Mouse (Mus musculus): ENCODE measurements around the gene Ntm. TPM values are rescaled to one million over a fixed set of nuclear protein-coding genes. Genes with fewer than 3 reads are reported as not detected.

Gene Ntm
- polyA plus RNA-seq, 1 experiment = not detected

DNA sequence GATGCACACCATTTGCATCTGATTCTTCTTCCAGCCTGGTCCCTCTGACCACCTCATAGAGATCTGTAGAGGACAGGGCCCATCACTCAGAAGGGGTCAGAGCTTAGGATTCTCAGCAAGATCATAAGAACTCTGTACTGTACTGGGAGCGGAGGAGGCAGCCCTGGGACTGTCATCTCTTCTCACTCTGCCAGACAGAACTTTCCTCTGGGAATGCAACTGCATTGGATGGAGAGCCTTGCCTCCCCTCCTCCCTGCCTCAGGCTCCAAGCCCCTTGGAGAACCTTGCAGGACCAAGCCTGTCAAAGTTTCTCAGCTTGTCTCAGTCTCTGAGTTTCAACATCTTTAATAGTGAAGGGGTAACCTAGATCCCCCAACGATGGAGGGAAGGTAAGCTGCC is 1.4 kb downstream of the Ntm start:
- H3K27me3 ChIP-seq (ENCODE audit: control insufficient read depth, insufficient read depth, insufficient read length) = no peaks in the 10 kb centered on the region
- no peak overlapping the region for H3ac ChIP-seq (ENCODE audit: control insufficient read depth, insufficient read length, low read depth)
- no peak for TF ChIP-seq CEBPB (IDR thresholded peaks at IDR 0.05; ENCODE audit: low read depth)
- TF ChIP-seq MAX (IDR thresholded peaks at IDR 0.05) = no peak
- no peak for TF ChIP-seq MYOD1 (IDR thresholded peaks at IDR 0.05; ENCODE audit: control insufficient read depth, insufficient read length, low read depth)
- no peak for TF ChIP-seq FOSL1 (IDR thresholded peaks at IDR 0.05; ENCODE audit: insufficient read depth, low read length, poor library complexity, severe bottlenecking)
- TF ChIP-seq MYOG (IDR thresholded peaks at IDR 0.05; ENCODE audit: control insufficient read depth, extremely low read depth, insufficient read length) = no peak
- TF ChIP-seq CTCF (IDR thresholded peaks at IDR 0.05; ENCODE audit: control insufficient read depth, insufficient read depth, insufficient read length) = no peak
- H3K4me3 ChIP-seq (ENCODE audit: insufficient read depth, poor library complexity, severe bottlenecking) = no peak overlapping the region
- no peaks in the 10 kb centered on the region for H3K79me3 ChIP-seq (ENCODE audit: low read depth)
- no peaks in the 10 kb centered on the region for H3K36me3 ChIP-seq (ENCODE audit: control insufficient read depth, insufficient read depth)
- H3K79me2 ChIP-seq (ENCODE audit: control insufficient read depth, insufficient read depth) = no peaks in the 10 kb centered on the region

DNA sequence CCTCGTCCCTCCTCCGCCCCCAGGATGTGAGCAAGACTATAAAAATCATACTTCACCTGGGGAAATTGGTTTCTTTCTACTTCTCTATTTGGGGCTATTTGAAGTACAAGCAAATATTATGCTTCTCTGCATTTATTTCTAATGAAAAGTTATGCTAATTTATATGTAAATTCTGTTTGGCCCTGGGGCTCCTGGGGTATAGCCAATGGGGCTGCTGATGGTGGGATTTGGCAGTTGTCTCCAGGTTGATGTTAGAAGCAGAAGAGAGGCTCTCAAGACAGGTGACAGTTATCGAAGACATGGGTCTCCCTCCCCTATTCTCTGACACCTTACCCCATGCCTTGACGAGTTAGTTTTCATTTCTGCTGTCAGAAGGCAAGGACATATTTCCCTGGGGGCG is 2.2 kb downstream of the Ntm start:
- Histone ChIP-seq H3K4me3 (ENCODE audit: insufficient read depth, poor library complexity, severe bottlenecking) (no peak overlapping the region), H3ac (ENCODE audit: control insufficient read depth, insufficient read length, low read depth) (no peak overlapping the region), H3K79me2 (ENCODE audit: control insufficient read depth, insufficient read depth) (no peaks in the 10 kb centered on the region), H3K27me3 (ENCODE audit: control insufficient read depth, insufficient read depth, insufficient read length) (no peaks in the 10 kb centered on the region), H3K36me3 (ENCODE audit: control insufficient read depth, insufficient read depth) (no peaks in the 10 kb centered on the region), H3K79me3 (ENCODE audit: low read depth) (no peaks in the 10 kb centered on the region)
- no peak for TF ChIP-seq CTCF (IDR thresholded peaks at IDR 0.05; ENCODE audit: control insufficient read depth, insufficient read depth, insufficient read length)
- TF ChIP-seq FOSL1 (IDR thresholded peaks at IDR 0.05; ENCODE audit: insufficient read depth, low read length, poor library complexity, severe bottlenecking) = no peak
- no peak for TF ChIP-seq MAX (IDR thresholded peaks at IDR 0.05)
- no peak for TF ChIP-seq CEBPB (IDR thresholded peaks at IDR 0.05; ENCODE audit: low read depth)
- no peak for TF ChIP-seq USF1 (IDR thresholded peaks at IDR 0.05; ENCODE audit: low read depth)
- TF ChIP-seq MYOD1 (IDR thresholded peaks at IDR 0.05; ENCODE audit: control insufficient read depth, insufficient read length, low read depth) = no peak
- TF ChIP-seq MYOG (IDR thresholded peaks at IDR 0.05; ENCODE audit: control insufficient read depth, extremely low read depth, insufficient read length) = no peak

DNA sequence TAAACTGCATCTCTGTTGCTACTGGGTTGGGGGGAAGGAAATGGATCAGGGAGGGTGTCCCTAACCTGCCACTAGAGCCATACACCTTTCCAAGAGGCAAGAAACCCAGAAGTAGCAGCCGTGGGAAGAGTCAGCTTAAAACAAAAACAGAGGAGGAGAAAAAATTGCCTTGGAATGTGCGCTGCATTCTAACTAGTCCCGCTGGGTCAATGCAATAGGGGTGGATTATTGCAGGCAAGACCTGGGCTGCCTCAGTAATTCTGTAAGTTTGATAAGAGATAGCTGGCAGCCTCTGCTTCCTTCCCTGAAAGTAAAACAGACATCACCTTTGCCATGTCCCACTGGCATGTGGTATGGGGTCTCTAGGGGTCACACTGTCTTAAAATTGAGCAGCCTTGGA is 2.7 kb downstream of the Ntm start:
- Histone ChIP-seq H3ac (ENCODE audit: control insufficient read depth, insufficient read length, low read depth) (no peak overlapping the region), H3K36me3 (ENCODE audit: control insufficient read depth, insufficient read depth) (no peaks in the 10 kb centered on the region), H3K79me2 (ENCODE audit: control insufficient read depth, insufficient read depth) (no peaks in the 10 kb centered on the region), H3K79me3 (ENCODE audit: low read depth) (no peaks in the 10 kb centered on the region), H3K27me3 (ENCODE audit: control insufficient read depth, insufficient read depth, insufficient read length) (no peaks in the 10 kb centered on the region), H3K4me3 (ENCODE audit: insufficient read depth, poor library complexity, severe bottlenecking) (no peak overlapping the region)
- no peak for TF ChIP-seq MAX (IDR thresholded peaks at IDR 0.05)
- no peak for TF ChIP-seq MYOG (IDR thresholded peaks at IDR 0.05; ENCODE audit: control insufficient read depth, extremely low read depth, insufficient read length)
- TF ChIP-seq USF1 (IDR thresholded peaks at IDR 0.05; ENCODE audit: low read depth) = no peak
- no peak for TF ChIP-seq MYOD1 (IDR thresholded peaks at IDR 0.05; ENCODE audit: control insufficient read depth, insufficient read length, low read depth)
- TF ChIP-seq FOSL1 (IDR thresholded peaks at IDR 0.05; ENCODE audit: insufficient read depth, low read length, poor library complexity, severe bottlenecking) = no peak
- TF ChIP-seq CTCF (IDR thresholded peaks at IDR 0.05; ENCODE audit: control insufficient read depth, insufficient read depth, insufficient read length) = no peak
- TF ChIP-seq CEBPB (IDR thresholded peaks at IDR 0.05; ENCODE audit: low read depth) = no peak

- Histone ChIP-seq H3ac (ENCODE audit: control insufficient read depth, insufficient read length, low read depth) (no peak overlapping the region), H3K79me3 (ENCODE audit: low read depth) (no peaks in the 10 kb centered on the region), H3K79me2 (ENCODE audit: control insufficient read depth, insufficient read depth) (no peaks in the 10 kb centered on the region), H3K4me3 (ENCODE audit: insufficient read depth, poor library complexity, severe bottlenecking) (no peak overlapping the region), H3K27me3 (ENCODE audit: control insufficient read depth, insufficient read depth, insufficient read length) (no peaks in the 10 kb centered on the region), H3K36me3 (ENCODE audit: control insufficient read depth, insufficient read depth) (no peaks in the 10 kb centered on the region)
- TF ChIP-seq USF1 (IDR thresholded peaks at IDR 0.05; ENCODE audit: low read depth) = no peak
- no peak for TF ChIP-seq CTCF (IDR thresholded peaks at IDR 0.05; ENCODE audit: control insufficient read depth, insufficient read depth, insufficient read length)
- TF ChIP-seq MYOD1 (IDR thresholded peaks at IDR 0.05; ENCODE audit: control insufficient read depth, insufficient read length, low read depth) = no peak
- no peak for TF ChIP-seq FOSL1 (IDR thresholded peaks at IDR 0.05; ENCODE audit: insufficient read depth, low read length, poor library complexity, severe bottlenecking)
- no peak for TF ChIP-seq MAX (IDR thresholded peaks at IDR 0.05)
- no peak for TF ChIP-seq CEBPB (IDR thresholded peaks at IDR 0.05; ENCODE audit: low read depth)
- TF ChIP-seq MYOG (IDR thresholded peaks at IDR 0.05; ENCODE audit: control insufficient read depth, extremely low read depth, insufficient read length) = no peak
Observed at GRCm38 (mm10) chr9:29956936-29957335, 6.0 kb downstream of the Ntm start.

- no peaks in the 10 kb centered on the region for H3K27me3 ChIP-seq (ENCODE audit: control insufficient read depth, insufficient read depth, insufficient read length)
- no peak for TF ChIP-seq CTCF (IDR thresholded peaks at IDR 0.05; ENCODE audit: control insufficient read depth, insufficient read depth, insufficient read length)
- no peak for TF ChIP-seq MYOD1 (IDR thresholded peaks at IDR 0.05; ENCODE audit: control insufficient read depth, insufficient read length, low read depth)
- TF ChIP-seq USF1 (IDR thresholded peaks at IDR 0.05; ENCODE audit: low read depth) = no peak
- no peak for TF ChIP-seq MYOG (IDR thresholded peaks at IDR 0.05; ENCODE audit: control insufficient read depth, extremely low read depth, insufficient read length)
- no peak for TF ChIP-seq FOSL1 (IDR thresholded peaks at IDR 0.05; ENCODE audit: insufficient read depth, low read length, poor library complexity, severe bottlenecking)
- no peaks in the 10 kb centered on the region for H3K79me3 ChIP-seq (ENCODE audit: low read depth)
- H3K79me2 ChIP-seq (ENCODE audit: control insufficient read depth, insufficient read depth) = no peaks in the 10 kb centered on the region
- H3ac ChIP-seq (ENCODE audit: control insufficient read depth, insufficient read length, low read depth) = no peak overlapping the region
- H3K36me3 ChIP-seq (ENCODE audit: control insufficient read depth, insufficient read depth) = no peaks in the 10 kb centered on the region
- H3K4me3 ChIP-seq (ENCODE audit: insufficient read depth, poor library complexity, severe bottlenecking) = no peak overlapping the region
Observed at GRCm38 (mm10) chr9:29954031-29954430, 8.9 kb downstream of the Ntm start.

DNA sequence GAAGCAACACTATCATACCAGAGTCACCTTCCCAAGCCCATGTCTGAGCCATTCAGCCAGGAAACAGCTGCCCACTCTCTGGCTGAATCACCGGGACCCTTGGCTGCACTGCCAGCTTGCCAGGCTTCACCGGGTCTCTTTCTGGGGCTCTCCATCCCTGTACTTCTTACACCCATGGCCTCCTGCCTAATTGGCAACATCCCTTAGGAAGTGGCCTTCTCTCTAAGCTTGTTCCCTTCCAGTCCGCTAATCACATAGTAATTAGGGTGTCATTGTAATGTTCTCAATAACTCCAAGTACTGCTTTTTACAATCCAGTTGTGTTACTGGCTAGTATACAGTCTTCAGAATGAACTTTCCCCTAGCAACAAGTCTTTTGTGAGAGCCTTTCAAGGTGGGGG is 13.9 kb downstream of the Ntm start:
- no peaks in the 10 kb centered on the region for H3K79me3 ChIP-seq (ENCODE audit: low read depth)
- TF ChIP-seq MYOD1 (IDR thresholded peaks at IDR 0.05; ENCODE audit: control insufficient read depth, insufficient read length, low read depth) = no peak
- no peak for TF ChIP-seq CEBPB (IDR thresholded peaks at IDR 0.05; ENCODE audit: low read depth)
- H3ac ChIP-seq (ENCODE audit: control insufficient read depth, insufficient read length, low read depth) = no peak overlapping the region
- H3K27me3 ChIP-seq (ENCODE audit: control insufficient read depth, insufficient read depth, insufficient read length) = no peaks in the 10 kb centered on the region
- H3K79me2 ChIP-seq (ENCODE audit: control insufficient read depth, insufficient read depth) = no peaks in the 10 kb centered on the region
- no peaks in the 10 kb centered on the region for H3K36me3 ChIP-seq (ENCODE audit: control insufficient read depth, insufficient read depth)
- H3K4me3 ChIP-seq (ENCODE audit: insufficient read depth, poor library complexity, severe bottlenecking) = no peak overlapping the region

All from C2C12 (cell line).